Mouse (Mus musculus) cortical plate, adult 2 months (tissue): ENCODE measurements at regions not wholly inside any gene's neighbourhood (a gene's known extent, or its start where the extent isn't known, plus 50 kb on each side); places are given as distances from the start of the nearest gene placed in this dataset.

Experiments
- H3K27ac ChIP-seq: fragments of 200-500 bp; 2 replicates; pipeline ENCODE4 v1.5.1; 2012; ENCODE audit warnings: low read length, control low read depth, inconsistent platforms; ENCODE audit not compliant: insufficient read depth
- H3K4me1 ChIP-seq: fragments of 200-500 bp; 2 replicates; pipeline ENCODE4 v1.6.1; 2011; ENCODE audit warnings: low read length; ENCODE audit not compliant: control insufficient read depth, insufficient read depth
- H3K4me3 ChIP-seq: fragments of 200-500 bp; 2 replicates; pipeline ENCODE4 v1.5.1; 2011; ENCODE audit warnings: mild to moderate bottlenecking, low read length, control low read depth; ENCODE audit not compliant: insufficient read depth
- CTCF ChIP-seq: fragments of 200-500 bp; IDR thresholded peaks from 2 replicates; pipeline ENCODE4 v1.5.1; 2011; ENCODE audit warnings: mild to moderate bottlenecking, control low read depth, low read length; ENCODE audit not compliant: insufficient read depth; ENCODE audit errors: extremely low read depth
- POLR2A ChIP-seq: fragments of 200-500 bp; IDR thresholded peaks from 2 replicates; pipeline ENCODE4 v1.6.1; 2011; ENCODE audit warnings: mild to moderate bottlenecking, low read length, control low read depth; ENCODE audit not compliant: insufficient read depth; ENCODE audit errors: extremely low read depth

- Histone ChIP-seq H3K4me3 (no peak overlapping the region), H3K27ac (no peak overlapping the region), H3K4me1 (no peaks in the 10 kb centered on the region)
- TF ChIP-seq POLR2A: no peak
- no peak for TF ChIP-seq CTCF
Measured at GRCm38 (mm10) chr8:116359761-116360160, 145.0 kb upstream of the Dynlrb2 start.

GRCm38 (mm10) chr8:116354756-116355155, 150.0 kb upstream of the Dynlrb2 start:
- TF ChIP-seq POLR2A: no peak
- TF ChIP-seq CTCF: no peak

GRCm38 (mm10) chr8:116353911-116354310, 150.9 kb upstream of the Dynlrb2 start:
- TF ChIP-seq CTCF (no peak), POLR2A (no peak)
- no peak overlapping the region for H3K4me3 ChIP-seq
- H3K27ac ChIP-seq: no peak overlapping the region
- H3K4me1 ChIP-seq: no peaks in the 10 kb centered on the region

More at GRCm38 (mm10) chr8:116354756-116355155, 150.0 kb upstream of the Dynlrb2 start:
- Histone ChIP-seq H3K4me1 (no peaks in the 10 kb centered on the region), H3K4me3 (no peak overlapping the region), H3K27ac (no peak overlapping the region)

GRCm38 (mm10) chr8:116352635-116353034, 152.1 kb upstream of the Dynlrb2 start:
- Histone ChIP-seq H3K4me3 (no peak overlapping the region), H3K4me1 (no peaks in the 10 kb centered on the region), H3K27ac (no peak overlapping the region)
- TF ChIP-seq POLR2A (no peak), CTCF (no peak)

- Histone ChIP-seq H3K4me1 (no peaks in the 10 kb centered on the region), H3K4me3 (no peak overlapping the region), H3K27ac (no peak overlapping the region)
- TF ChIP-seq POLR2A: no peak
- TF ChIP-seq CTCF: no peak
Measured at GRCm38 (mm10) chr8:116348971-116349370, 155.8 kb upstream of the Dynlrb2 start.

- TF ChIP-seq POLR2A: no peak
- no peak for TF ChIP-seq CTCF
- Histone ChIP-seq H3K4me1 (no peaks in the 10 kb centered on the region), H3K27ac (no peak overlapping the region), H3K4me3 (no peak overlapping the region)
Measured at GRCm38 (mm10) chr8:116346990-116347389, 157.8 kb upstream of the Dynlrb2 start.

- no peak overlapping the region for H3K4me3 ChIP-seq
- H3K27ac ChIP-seq: no peak overlapping the region
- TF ChIP-seq CTCF (no peak), POLR2A (no peak)
- H3K4me1 ChIP-seq: no peaks in the 10 kb centered on the region
Measured at GRCm38 (mm10) chr8:116344590-116345222, 160.1 kb upstream of the Dynlrb2 start.

- H3K4me1 ChIP-seq: no peaks in the 10 kb centered on the region
- TF ChIP-seq CTCF (no peak), POLR2A (no peak)
- no peak overlapping the region for H3K27ac ChIP-seq
- no peak overlapping the region for H3K4me3 ChIP-seq
Measured at GRCm38 (mm10) chr8:116343534-116343933, 161.2 kb upstream of the Dynlrb2 start.

DNA sequence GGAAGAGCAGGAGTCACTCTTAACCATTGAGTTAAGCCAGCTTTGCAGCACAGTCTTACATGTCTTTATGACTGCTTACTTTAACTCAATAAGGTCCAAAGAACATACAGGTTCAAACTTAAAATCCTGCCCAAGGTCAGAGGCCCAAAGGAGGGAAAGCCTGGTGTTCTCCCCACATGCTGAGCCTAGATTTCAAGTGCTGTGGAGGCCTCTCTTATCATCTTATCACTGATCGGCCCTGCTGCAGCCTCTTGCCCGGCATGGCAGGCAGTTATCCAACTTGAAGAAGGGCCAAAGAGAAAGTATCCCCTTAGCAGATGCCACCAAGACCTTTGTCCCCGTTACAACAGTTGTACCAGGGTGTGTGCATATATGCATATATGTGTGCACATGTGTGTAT, 170.0 kb upstream of the Dynlrb2 start:
- Histone ChIP-seq H3K4me3 (no peak overlapping the region), H3K4me1 (no peaks in the 10 kb centered on the region), H3K27ac (no peak overlapping the region)
- no peak for TF ChIP-seq CTCF
- TF ChIP-seq POLR2A: no peak

DNA sequence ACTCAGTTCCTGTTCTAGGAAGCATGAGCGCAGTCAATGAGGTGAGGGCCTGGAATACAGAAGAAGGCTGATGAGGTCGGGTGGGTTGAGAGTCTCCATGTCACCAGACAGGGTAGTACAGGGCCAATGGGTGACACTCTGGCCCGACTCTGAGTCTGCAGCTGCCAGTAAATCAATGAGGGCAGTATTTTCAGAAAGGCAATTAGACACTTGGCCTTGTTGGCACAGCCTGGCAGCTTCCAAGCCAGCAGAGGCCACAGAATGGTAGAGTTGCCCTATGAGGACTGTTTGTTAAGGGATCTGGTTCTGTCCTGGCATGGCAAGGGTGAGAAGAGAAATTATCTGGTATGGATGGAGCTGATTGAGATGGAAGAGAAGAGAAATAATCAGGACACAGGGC, 170.7 kb upstream of the Dynlrb2 start:
- Histone ChIP-seq H3K4me3 (no peak overlapping the region), H3K4me1 (no peaks in the 10 kb centered on the region), H3K27ac (no peak overlapping the region)
- TF ChIP-seq POLR2A (no peak), CTCF (no peak)
